12 mouse cellular contexts compared by ENCODE assay signal in genomic region chr16:5431689-5432088, GRCm38 (mm10).
DNase-seq lines count a peak whose midpoint lies in the region; ATAC-seq and TF ChIP-seq lines count a peak whose summit lies in the region.
"Had no signal": no experiment of that assay in that cellular context is flagged by ENCODE, and none has a peak within 500 bp of the region (broad histone marks: within the 10 kb centered on the region; RNA-seq: fewer than 3 reads in every experiment).

No protein-coding gene starts in this region.

- H3K27ac ChIP-seq in kidney, adult 2 months (ENCODE audit: insufficient read depth, low read depth, low read length), result no peak overlapping the region
- no peak overlapping the region for H3K27ac ChIP-seq in kidney, embryonic 14.5 days (ENCODE audit: low read depth, low read length)
- H3K27ac ChIP-seq in bone marrow macrophage, adult 2 months (ENCODE audit: insufficient read depth, low read depth, low read length), result peak overlapping the region; percentile 65
- peak overlapping the region; percentile 41 for H3K27ac ChIP-seq in forebrain, postnatal 0 days (ENCODE audit: low read depth, low read length)
- H3K27ac ChIP-seq in macrophage, result peak overlapping the region; percentile 58
- no peak overlapping the region for H3K27ac ChIP-seq in kidney, embryonic 15.5 days
- no peak overlapping the region for H3K27ac ChIP-seq in limb, embryonic 10.5 days
- H3K27ac ChIP-seq: limb, embryonic 15.5 days; neural tube, embryonic 13.5 days had no signal

- no peak overlapping the region for H3K4me3 ChIP-seq in kidney, adult 2 months (ENCODE audit: insufficient read depth, low read depth, low read length)
- no peak overlapping the region for H3K4me3 ChIP-seq in kidney, embryonic 14.5 days (ENCODE audit: low read length)
- peak overlapping the region; percentile 41 for H3K4me3 ChIP-seq in bone marrow macrophage, adult 2 months (ENCODE audit: insufficient read depth, low read length)
- H3K4me3 ChIP-seq in forebrain, postnatal 0 days (ENCODE audit: low read depth, low read length), result no peak overlapping the region
- H3K4me3 ChIP-seq in macrophage (ENCODE audit: inconsistent target), result no peak overlapping the region
- no peak overlapping the region for H3K4me3 ChIP-seq in kidney, embryonic 15.5 days (replicated peaks)
- H3K4me3 ChIP-seq in limb, embryonic 10.5 days, result no peak overlapping the region
- H3K4me3 ChIP-seq: limb, embryonic 15.5 days; neural tube, embryonic 13.5 days had no signal

- TF ChIP-seq POLR2A in kidney, adult 2 months (IDR thresholded peaks at IDR 0.05; ENCODE audit: low read depth, low read length), result no peak
- TF ChIP-seq POLR2A in bone marrow macrophage, adult 2 months (IDR thresholded peaks at IDR 0.05; ENCODE audit: borderline replicate concordance, low read depth, low read length), result no peak

- WGBS in kidney, adult 2 months, result 54% methylated on average over 5 of the region's 5 CpGs
- WGBS in kidney, embryonic 14.5 days, result 58% methylated on average over 5 of the region's 5 CpGs
- 84% methylated on average over 5 of the region's 5 CpGs for WGBS in forebrain, postnatal 0 days
- WGBS in macrophage (ENCODE audit: missing documents), result 2% methylated on average over 4 of the region's 5 CpGs
- WGBS in kidney, embryonic 15.5 days, result 67% methylated on average over 5 of the region's 5 CpGs
- 86% methylated on average over 5 of the region's 5 CpGs for WGBS in limb, embryonic 10.5 days

- no peak for ATAC-seq in kidney, embryonic 14.5 days (ENCODE audit: low FRiP score, low TSS enrichment)
- ATAC-seq in forebrain, postnatal 0 days, result no peak
- no peak for ATAC-seq in activated CD4-positive, CD25-positive, alpha-beta regulatory T cell, adult 4 months
- no peak for ATAC-seq in kidney, embryonic 15.5 days (replicated peaks; ENCODE audit: low FRiP score)
- ATAC-seq: inflammation-experienced regulatory T-cells, adult 6 months had no signal

- H3K4me2 ChIP-seq in kidney, embryonic 14.5 days (replicated peaks; ENCODE audit: low read depth, low read length), result no peak overlapping the region
- H3K4me2 ChIP-seq in forebrain, postnatal 0 days (ENCODE audit: low read depth), result no peak overlapping the region
- no peak overlapping the region for H3K4me2 ChIP-seq in kidney, embryonic 15.5 days
- H3K4me2 ChIP-seq: limb, embryonic 15.5 days; midbrain, embryonic 11.5 days; neural tube, embryonic 13.5 days had no signal

- peak; percentile 2 for DNase-seq in kidney, adult 2 months
- DNase-seq in forebrain, postnatal 0 days, result no peak
- DNase-seq in limb, embryonic 10.5 days (ENCODE audit: low spot score), result no peak

- H3K4me1 ChIP-seq in kidney, adult 2 months (ENCODE audit: control insufficient read depth, insufficient read depth, low read length), result no peaks in the 10 kb centered on the region
- H3K4me1 ChIP-seq in kidney, embryonic 14.5 days (ENCODE audit: control insufficient read depth, insufficient read depth, low read length), result no peaks in the 10 kb centered on the region
- H3K4me1 ChIP-seq in bone marrow macrophage, adult 2 months (ENCODE audit: control insufficient read depth, insufficient read depth, low read length), result peaks cover 40% of the 10 kb centered on the region
- no peaks in the 10 kb centered on the region for H3K4me1 ChIP-seq in forebrain, postnatal 0 days (ENCODE audit: insufficient read depth)
- H3K4me1 ChIP-seq in kidney, embryonic 15.5 days, result no peaks in the 10 kb centered on the region
- H3K4me1 ChIP-seq in limb, embryonic 10.5 days, result no peaks in the 10 kb centered on the region
- H3K4me1 ChIP-seq: limb, embryonic 15.5 days; neural tube, embryonic 13.5 days had no signal

- H3K9ac ChIP-seq in kidney, embryonic 14.5 days (ENCODE audit: low read depth, low read length), result no peak overlapping the region
- no peak overlapping the region for H3K9ac ChIP-seq in forebrain, postnatal 0 days
- H3K9ac ChIP-seq in kidney, embryonic 15.5 days, result no peak overlapping the region
- H3K9ac ChIP-seq: limb, embryonic 15.5 days; neural tube, embryonic 13.5 days had no signal

- no peak for TF ChIP-seq CTCF in kidney, adult 2 months (conservative IDR thresholded peaks at IDR 0.05; ENCODE audit: insufficient read depth, insufficient read length, low read depth, low read length)
- no peak for TF ChIP-seq CTCF in bone marrow macrophage, adult 2 months (IDR thresholded peaks at IDR 0.05; ENCODE audit: low read depth, low read length)
- no peak for TF ChIP-seq CTCF in forebrain, postnatal 0 days (IDR thresholded peaks at IDR 0.05; ENCODE audit: low read depth)

- H3K9me3 ChIP-seq in kidney, embryonic 14.5 days (ENCODE audit: control insufficient read depth, low read length), result no peaks in the 10 kb centered on the region
- no peaks in the 10 kb centered on the region for H3K9me3 ChIP-seq in forebrain, postnatal 0 days (ENCODE audit: low read length)
- H3K9me3 ChIP-seq in kidney, embryonic 15.5 days (replicated peaks), result no peaks in the 10 kb centered on the region
- no peaks in the 10 kb centered on the region for H3K9me3 ChIP-seq in limb, embryonic 10.5 days (replicated peaks)
- H3K9me3 ChIP-seq: limb, embryonic 15.5 days; neural tube, embryonic 13.5 days had no signal

- no peaks in the 10 kb centered on the region for H3K27me3 ChIP-seq in kidney, adult 2 months (replicated peaks; ENCODE audit: control insufficient read depth, insufficient read depth, low read length)
- no peaks in the 10 kb centered on the region for H3K27me3 ChIP-seq in kidney, embryonic 14.5 days (ENCODE audit: control insufficient read depth, insufficient read depth, low read length)
- no peaks in the 10 kb centered on the region for H3K27me3 ChIP-seq in forebrain, postnatal 0 days (ENCODE audit: insufficient read depth, low read length)
- no peaks in the 10 kb centered on the region for H3K27me3 ChIP-seq in kidney, embryonic 15.5 days
- H3K27me3 ChIP-seq in limb, embryonic 10.5 days (ENCODE audit: low read depth, poor library complexity, severe bottlenecking), result no peaks in the 10 kb centered on the region
- H3K27me3 ChIP-seq: limb, embryonic 15.5 days; neural tube, embryonic 13.5 days had no signal

- no peaks in the 10 kb centered on the region for H3K36me3 ChIP-seq in kidney, adult 2 months (ENCODE audit: control insufficient read depth, insufficient read depth, low read length)
- H3K36me3 ChIP-seq in kidney, embryonic 14.5 days (ENCODE audit: control insufficient read depth, insufficient read depth, low read length), result no peaks in the 10 kb centered on the region
- H3K36me3 ChIP-seq in forebrain, postnatal 0 days (ENCODE audit: insufficient read depth), result no peaks in the 10 kb centered on the region
- no peaks in the 10 kb centered on the region for H3K36me3 ChIP-seq in macrophage (ENCODE audit: inconsistent target)
- no peaks in the 10 kb centered on the region for H3K36me3 ChIP-seq in kidney, embryonic 15.5 days
- H3K36me3 ChIP-seq in limb, embryonic 10.5 days, result no peaks in the 10 kb centered on the region
- H3K36me3 ChIP-seq: limb, embryonic 15.5 days; neural tube, embryonic 13.5 days had no signal

- H3K79me2 ChIP-seq in macrophage (ENCODE audit: inconsistent target), result no peaks in the 10 kb centered on the region

Comparison
In these comparisons a context has a peak if more than half of its experiments do, and no peak if none do; other contexts are left out.
1. H3K27ac ChIP-seq: peak in bone marrow macrophage, adult 2 months (single experiment), forebrain, postnatal 0 days (single experiment) and macrophage (single experiment); none in kidney, adult 2 months (single experiment), kidney, embryonic 14.5 days (single experiment), kidney, embryonic 15.5 days (single experiment) and limb, embryonic 10.5 days (single experiment).